Mouse (Mus musculus): ENCODE data around the gene Atrip.

Atrip gene

GRCm38 (mm10) chr9:109056916-109057315 lies 17.0 kb downstream of the Atrip start:
- DNase-seq: no peak

- no peak for DNase-seq
Measured at GRCm38 (mm10) chr9:109056081-109056690, 17.7 kb downstream of the Atrip start.

- no peak for DNase-seq
Measured at GRCm38 (mm10) chr9:109055271-109056030, 18.5 kb downstream of the Atrip start.

GRCm38 (mm10) chr9:109054712-109055111 lies 19.2 kb downstream of the Atrip start:
- peak; percentile 46 to 69 for DNase-seq

- DNase-seq: no peak
Measured at GRCm38 (mm10) chr9:109053851-109054250, 20.1 kb downstream of the Atrip start.

GRCm38 (mm10) chr9:109053366-109053765 lies 20.6 kb downstream of the Atrip start:
- no peak for DNase-seq

- peak in 1 of 2 experiments; percentile 50 for DNase-seq
Measured at GRCm38 (mm10) chr9:109052490-109053260, 21.2 kb downstream of the Atrip start.

GRCm38 (mm10) chr9:109051651-109052489 lies 22.1 kb downstream of the Atrip start:
- DNase-seq: peak in 1 of 2 experiments; percentile 30

- peak in 1 of 2 experiments; percentile 44 for DNase-seq
Measured at GRCm38 (mm10) chr9:109051011-109051501, 22.9 kb downstream of the Atrip start.

- DNase-seq: no peak
Measured at GRCm38 (mm10) chr9:109050674-109050997, 23.3 kb downstream of the Atrip start.

- DNase-seq: no peak
Measured at GRCm38 (mm10) chr9:109049996-109050673, 23.8 kb downstream of the Atrip start.

- DNase-seq: no peak
Measured at GRCm38 (mm10) chr9:109049316-109049715, 24.6 kb downstream of the Atrip start.

- peak; percentile 62 to 70 for DNase-seq
Measured at GRCm38 (mm10) chr9:109046306-109046705, 27.6 kb downstream of the Atrip start.

- no peak for DNase-seq
Measured at GRCm38 (mm10) chr9:109041351-109041750, 32.6 kb downstream of the Atrip start.

- no peak for DNase-seq
Measured at GRCm38 (mm10) chr9:109040906-109041305, 33.0 kb downstream of the Atrip start.

- no peak for DNase-seq
Measured at GRCm38 (mm10) chr9:109040216-109040615, 33.7 kb downstream of the Atrip start.

GRCm38 (mm10) chr9:109039681-109040080 lies 34.2 kb downstream of the Atrip start:
- no peak for DNase-seq

GRCm38 (mm10) chr9:109038901-109039364 lies 35.0 kb downstream of the Atrip start:
- no peak for DNase-seq

GRCm38 (mm10) chr9:109038086-109038895 lies 35.6 kb downstream of the Atrip start, which contains the start of gene Shisa5:
TSS of gene Shisa5 (plus strand) at chr9:109038565.
- peak; percentile 62 to 64 for DNase-seq

GRCm38 (mm10) chr9:109032435-109032834 lies 41.5 kb downstream of the Atrip start:
- no peak for DNase-seq

GRCm38 (mm10) chr9:109031686-109032085 lies 42.2 kb downstream of the Atrip start:
- no peak for DNase-seq
